Mouse (Mus musculus): ENCODE data around the gene Gpr63.

DNA sequence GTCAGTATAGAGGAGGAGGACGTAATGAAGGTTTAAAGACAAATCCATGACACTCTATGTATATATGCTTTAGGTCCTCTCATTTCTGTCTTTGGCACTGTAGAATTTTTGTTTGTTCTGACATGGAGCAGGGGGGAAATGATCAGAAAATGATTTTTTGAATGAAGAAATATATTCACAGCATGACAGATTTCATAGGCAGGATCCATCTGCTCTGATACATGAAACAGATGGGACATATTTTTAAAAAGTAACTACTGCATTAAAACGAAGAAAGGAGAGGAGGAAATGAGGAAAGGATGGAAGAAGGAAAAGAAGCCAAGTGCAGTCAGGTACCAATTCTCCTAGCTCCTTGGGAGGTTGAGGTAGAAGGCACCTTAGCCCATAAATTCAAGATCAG is 41.5 kb upstream of the Gpr63 start:
- TF ChIP-seq CTCF (IDR thresholded peaks at IDR 0.05; ENCODE audit: low read depth) (no peak), EP300 (IDR thresholded peaks at IDR 0.05; ENCODE audit: low read depth) (no peak)

Measured in liver, postnatal 0 days (tissue).